Mouse (Mus musculus): Measurements from ENCODE around the gene Timp2.

- TF ChIP-seq POLR2A (IDR thresholded peaks at IDR 0.05; ENCODE audit: extremely low read depth, insufficient read depth, low read length) (no peak), CTCF (IDR thresholded peaks at IDR 0.05; ENCODE audit: extremely low read depth, insufficient read depth, low read length) (no peak)
These were observed 38.5 kb upstream of the Timp2 start for GRCm38 (mm10) chr11:118393991-118394390.
